Comparison of ENCODE assay signal across 18 mouse cellular contexts in genomic region chr13:28917379-28918250, GRCm38 (mm10). TPM values are rescaled to one million over a fixed set of nuclear protein-coding genes. Genes with fewer than 3 reads are reported as not detected.
DNase-seq lines count a peak whose midpoint lies in the region; ATAC-seq and TF ChIP-seq lines count a peak whose summit lies in the region.
"Had no signal": no experiment of that assay in that cellular context is flagged by ENCODE, and none has a peak within 500 bp of the region (broad histone marks: within the 10 kb centered on the region; RNA-seq: fewer than 3 reads in every experiment).

No protein-coding gene starts in this region.

- H3K9me3 ChIP-seq in kidney, embryonic 16.5 days (ENCODE audit: low read length) = no peaks in the 10 kb centered on the region
- no peaks in the 10 kb centered on the region for H3K9me3 ChIP-seq in hindbrain, embryonic 11.5 days (ENCODE audit: control insufficient read depth, low read length)
- H3K9me3 ChIP-seq: embryonic facial prominence, embryonic 13.5 days; forebrain, embryonic 13.5 days; heart, embryonic 10.5 days; hindbrain, embryonic 10.5 days; limb, embryonic 10.5 days had no signal

- DNase-seq in kidney, adult 11 months = peak; percentile 34
- no peak for DNase-seq in kidney, adult 18-20 months
- DNase-seq in Patski (ENCODE audit: low read depth, low spot score) = peak; percentile 28
- DNase-seq in urinary bladder, postnatal 36 days (ENCODE audit: low spot score in 2 of 2) = peak; percentile 20 to 24
- no peak for DNase-seq in cerebellum, adult 2 months
- no peak for DNase-seq in hindbrain, embryonic 11.5 days (ENCODE audit: low spot score)
- DNase-seq: adrenal gland, postnatal 25 days; cerebellum, postnatal 36 days; layer of hippocampus, postnatal 36 days; lung, postnatal 14 days had no signal

- no peaks in the 10 kb centered on the region for H3K36me3 ChIP-seq in kidney, embryonic 16.5 days (ENCODE audit: insufficient read depth, low read length)
- H3K36me3 ChIP-seq in hindbrain, embryonic 11.5 days (ENCODE audit: control insufficient read depth, insufficient read depth, low read length) = no peaks in the 10 kb centered on the region
- H3K36me3 ChIP-seq: embryonic facial prominence, embryonic 13.5 days; heart, embryonic 10.5 days; hindbrain, embryonic 10.5 days; limb, embryonic 10.5 days had no signal

- H3K27me3 ChIP-seq in Patski = no peaks in the 10 kb centered on the region
- no peaks in the 10 kb centered on the region for H3K27me3 ChIP-seq in kidney, embryonic 16.5 days (ENCODE audit: insufficient read depth, low read length)
- H3K27me3 ChIP-seq in cerebellum, adult 2 months (ENCODE audit: control insufficient read depth, insufficient read depth, low read length) = no peaks in the 10 kb centered on the region
- no peaks in the 10 kb centered on the region for H3K27me3 ChIP-seq in hindbrain, embryonic 11.5 days (ENCODE audit: control insufficient read depth, insufficient read depth, low read length)
- H3K27me3 ChIP-seq: CH12.LX; embryonic facial prominence, embryonic 13.5 days; forebrain, embryonic 13.5 days had no signal

- no peak for TF ChIP-seq CTCF in Patski (IDR thresholded peaks at IDR 0.05)
- TF ChIP-seq CTCF in cerebellum, adult 2 months (IDR thresholded peaks at IDR 0.05; ENCODE audit: borderline replicate concordance, insufficient read depth, low read depth, low read length) = no peak

- POLR2A ChIA-PET in Patski (lab: Charles Lee) = interaction anchor here (0.6 to 1.0 kb wide), 3 partner anchors 14 to 33 kb away, joined by 4 to 5 read pairs (median 4); no protein-coding TSS in a partner anchor

- H3K4me1 ChIP-seq in kidney, embryonic 16.5 days (ENCODE audit: insufficient read depth, low read length) = no peaks in the 10 kb centered on the region
- no peaks in the 10 kb centered on the region for H3K4me1 ChIP-seq in cerebellum, adult 2 months (ENCODE audit: control insufficient read depth, insufficient read depth, low read length)
- no peaks in the 10 kb centered on the region for H3K4me1 ChIP-seq in hindbrain, embryonic 11.5 days (replicated peaks; ENCODE audit: control insufficient read depth, insufficient read depth, low read length)
- H3K4me1 ChIP-seq: embryonic facial prominence, embryonic 13.5 days; forebrain, embryonic 13.5 days; heart, embryonic 10.5 days; hindbrain, embryonic 10.5 days; limb, embryonic 10.5 days had no signal

- WGBS in kidney, embryonic 16.5 days = 75% methylated on average over 10 of the region's 10 CpGs
- 89% methylated on average over 10 of the region's 10 CpGs for WGBS in cerebellum, adult 2 months
- 84% methylated on average over 10 of the region's 10 CpGs for WGBS in hindbrain, embryonic 11.5 days

- H3K27ac ChIP-seq in kidney, embryonic 16.5 days (ENCODE audit: low read length) = no peak overlapping the region
- H3K27ac ChIP-seq in cerebellum, adult 2 months (ENCODE audit: insufficient read depth, low read length) = no peak overlapping the region
- H3K27ac ChIP-seq in hindbrain, embryonic 11.5 days (ENCODE audit: low read depth, low read length) = no peak overlapping the region
- H3K27ac ChIP-seq: embryonic facial prominence, embryonic 13.5 days; forebrain, embryonic 13.5 days; heart, embryonic 10.5 days; hindbrain, embryonic 10.5 days; limb, embryonic 10.5 days; liver, embryonic 14.5 days had no signal

- H3K4me2 ChIP-seq in kidney, embryonic 16.5 days (replicated peaks; ENCODE audit: low read depth, low read length) = no peak overlapping the region
- no peak overlapping the region for H3K4me2 ChIP-seq in hindbrain, embryonic 11.5 days (replicated peaks; ENCODE audit: low read depth, low read length)
- H3K4me2 ChIP-seq: embryonic facial prominence, embryonic 13.5 days; forebrain, embryonic 13.5 days had no signal

- H3K9ac ChIP-seq in kidney, embryonic 16.5 days (replicated peaks; ENCODE audit: low read length) = no peak overlapping the region
- H3K9ac ChIP-seq in hindbrain, embryonic 11.5 days (ENCODE audit: low read depth, low read length) = no peak overlapping the region
- H3K9ac ChIP-seq: embryonic facial prominence, embryonic 13.5 days; forebrain, embryonic 13.5 days; liver, embryonic 14.5 days had no signal

- no peak overlapping the region for H3K4me3 ChIP-seq in kidney, embryonic 16.5 days (ENCODE audit: low read length)
- no peak overlapping the region for H3K4me3 ChIP-seq in cerebellum, adult 2 months (replicated peaks; ENCODE audit: insufficient read depth, low read depth, low read length)
- no peak overlapping the region for H3K4me3 ChIP-seq in hindbrain, embryonic 11.5 days (ENCODE audit: low read depth, low read length)
- H3K4me3 ChIP-seq: embryonic facial prominence, embryonic 13.5 days; forebrain, embryonic 13.5 days; heart, embryonic 10.5 days; hindbrain, embryonic 10.5 days; limb, embryonic 10.5 days had no signal

- in situ Hi-C loops in Patski (cut with MboI; ENCODE audit: low pct_unique_long_range_greater_than_20kb) = no loop called here

- CTCF ChIA-PET in Patski (lab: Charles Lee) = interaction anchor here (0.8 to 1.3 kb wide), 4 partner anchors 11 to 33 kb away, joined by 3 to 4 read pairs (median 4); no protein-coding TSS in a partner anchor

- no peak for TF ChIP-seq POLR2A in cerebellum, adult 2 months (IDR thresholded peaks at IDR 0.05; ENCODE audit: borderline replicate concordance, insufficient read depth, low read length)

- peak; percentile 92 for ATAC-seq in Patski
- ATAC-seq in kidney, embryonic 16.5 days (ENCODE audit: low FRiP score, low TSS enrichment) = peak; percentile 19; the same call in 1 of the 2 replicates
- no peak for ATAC-seq in hindbrain, embryonic 11.5 days (ENCODE audit: low FRiP score)
- ATAC-seq: forebrain, embryonic 13.5 days had no signal

RNA-seq across cellular contexts. Expression of gene Sox4, which starts 35.9 kb away (rescaled TPM):
- polyA plus RNA-seq in Patski (2021) = 73.4 TPM
- 27.8 and 33.4 TPM in 2 replicates for polyA plus RNA-seq in kidney, embryonic 16.5 days (2015; fragmentation: Nextera tagmentation; extraction: Ambion mirVana)
- polyA plus RNA-seq in cerebellum, adult 2 months (2012; rRNA removed) = 4.2 and 4.7 TPM in 2 replicates
- 139 and 156 TPM in 2 replicates for polyA plus RNA-seq in hindbrain, embryonic 11.5 days (2014; fragmentation: Nextera tagmentation; extraction: Ambion mirVana)

Comparison
In these comparisons a context has a peak if more than half of its experiments do, and no peak if none do; other contexts are left out.
1. DNase-seq: peak in kidney, adult 11 months (single experiment), Patski (single experiment) and urinary bladder, postnatal 36 days (2 of 2); none in kidney, adult 18-20 months (single experiment), cerebellum, adult 2 months (0 of 2) and hindbrain, embryonic 11.5 days (single experiment).